10 mouse cellular contexts compared by ENCODE assay signal in genomic region chr3:96031991-96032651, GRCm38 (mm10). TPM values are rescaled to one million over a fixed set of nuclear protein-coding genes. Genes with fewer than 3 reads are reported as not detected.
DNase-seq lines count a peak whose midpoint lies in the region; ATAC-seq lines count a peak whose summit lies in the region.
"Had no signal": no experiment of that assay in that cellular context is flagged by ENCODE, and none has a peak within 500 bp of the region (broad histone marks: within the 10 kb centered on the region; RNA-seq: fewer than 3 reads in every experiment).

No protein-coding gene starts in this region.

- DNase-seq in CD4-positive helper T cell, adult 2 months (ENCODE audit: low read depth, low spot score): peak; percentile 80
- peak; percentile 63 for DNase-seq in T-cell, adult 2 months (ENCODE audit: low spot score)
- peak; percentile 34 to 66 for DNase-seq in thymus, adult 18-20 months
- DNase-seq in left cerebral cortex, adult 8-10 months (ENCODE audit: low spot score in 2 of 2): no peak
- no peak for DNase-seq in gastrocnemius, adult 18-20 months (ENCODE audit: low spot score)
- no peak for DNase-seq in layer of hippocampus, adult 18-20 months (ENCODE audit: low spot score in 2 of 2)
- DNase-seq: cerebellum, adult 9-11 months; lung, adult 18-20 months; retina, postnatal 1 day had no signal

- ATAC-seq in megakaryocyte, adult 5-6 weeks (ENCODE audit: poor library complexity, severe bottlenecking): peak; percentile 66

RNA-seq across cellular contexts. Expression of gene Vps45, which starts 26.1 kb away (rescaled TPM):
- total RNA-seq in megakaryocyte, adult 5-6 weeks (2015): 23.8 and 31.2 TPM in 2 replicates
- 9.5 and 11.6 TPM in 2 replicates for total RNA-seq in megakaryocyte, adult 5-6 weeks (2017)
- total RNA-seq in left cerebral cortex, adult 8-10 months (2022): 10 to 100 TPM; 44.9 to 55.2 (median 50.3) TPM
- total RNA-seq in gastrocnemius, adult 18-20 months (2021): 10 to 100 TPM; 19.6 to 19.8 TPM
- 10 to 100 TPM; 43.7 to 45.6 TPM for total RNA-seq in layer of hippocampus, adult 18-20 months (2021)

RNA-seq across cellular contexts. Expression of gene Plekho1, which starts 36.3 kb away (rescaled TPM):
- 116 and 124 TPM in 2 replicates for total RNA-seq in megakaryocyte, adult 5-6 weeks (2015)
- total RNA-seq in megakaryocyte, adult 5-6 weeks (2017): 104 and 119 TPM in 2 replicates
- 10 to 100 TPM; 64.0 to 86.2 (median 81.6) TPM for total RNA-seq in left cerebral cortex, adult 8-10 months (2022)
- total RNA-seq in gastrocnemius, adult 18-20 months (2021): 10 to 100 TPM; 13.9 to 22.0 TPM
- total RNA-seq in layer of hippocampus, adult 18-20 months (2021): 10 to 100 TPM; 40.5 to 42.5 TPM

Comparison
In these comparisons a context has a peak if more than half of its experiments do, and no peak if none do; other contexts are left out.
1. DNase-seq: peak in CD4-positive helper T cell, adult 2 months (single experiment), T-cell, adult 2 months (single experiment) and thymus, adult 18-20 months (2 of 2); none in left cerebral cortex, adult 8-10 months (0 of 2), gastrocnemius, adult 18-20 months (single experiment) and layer of hippocampus, adult 18-20 months (0 of 2).